Mouse (Mus musculus): ENCODE measurements at regions not wholly inside any gene's neighbourhood (a gene's known extent, or its start where the extent isn't known, plus 50 kb on each side); places are given as distances from the start of the nearest gene placed in this dataset.
A peak's percentile ranks its signal among the peaks of the same experiment; 100 is the strongest.

GRCm38 (mm10) chr6:66200136-66200790 is 247.9 kb downstream of the 4930544G11Rik start:
- H3K4me2 ChIP-seq (replicated peaks; ENCODE audit: low read depth, low read length) = no peak overlapping the region
- H3K27ac ChIP-seq (ENCODE audit: low read length) = peak overlapping the region; percentile 74; the same call in 1 of the 2 replicates
- no peak overlapping the region for H3K4me3 ChIP-seq (ENCODE audit: low read depth, low read length)
- H3K9me3 ChIP-seq (ENCODE audit: control insufficient read depth, low read depth, low read length) = no peaks in the 10 kb centered on the region
- H3K27me3 ChIP-seq (ENCODE audit: control insufficient read depth, insufficient read depth, low read length) = no peaks in the 10 kb centered on the region
- WGBS = 28% methylated on average over 6 of the region's 6 CpGs
- H3K4me1 ChIP-seq (ENCODE audit: control insufficient read depth, insufficient read depth, low read length) = 0 out of 2 replicates have a peak, but pooled peaks cover 4% of the 10 kb centered on the region
- H3K36me3 ChIP-seq (ENCODE audit: control insufficient read depth, insufficient read depth, low read length) = no peaks in the 10 kb centered on the region
- no peak overlapping the region for H3K9ac ChIP-seq (replicated peaks; ENCODE audit: low read depth, low read length)
- ATAC-seq (ENCODE audit: insufficient number of reproducible peaks, insufficient read depth, low FRiP score, low read depth) = peak; percentile 42; the same call in 1 of the 2 replicates

DNA sequence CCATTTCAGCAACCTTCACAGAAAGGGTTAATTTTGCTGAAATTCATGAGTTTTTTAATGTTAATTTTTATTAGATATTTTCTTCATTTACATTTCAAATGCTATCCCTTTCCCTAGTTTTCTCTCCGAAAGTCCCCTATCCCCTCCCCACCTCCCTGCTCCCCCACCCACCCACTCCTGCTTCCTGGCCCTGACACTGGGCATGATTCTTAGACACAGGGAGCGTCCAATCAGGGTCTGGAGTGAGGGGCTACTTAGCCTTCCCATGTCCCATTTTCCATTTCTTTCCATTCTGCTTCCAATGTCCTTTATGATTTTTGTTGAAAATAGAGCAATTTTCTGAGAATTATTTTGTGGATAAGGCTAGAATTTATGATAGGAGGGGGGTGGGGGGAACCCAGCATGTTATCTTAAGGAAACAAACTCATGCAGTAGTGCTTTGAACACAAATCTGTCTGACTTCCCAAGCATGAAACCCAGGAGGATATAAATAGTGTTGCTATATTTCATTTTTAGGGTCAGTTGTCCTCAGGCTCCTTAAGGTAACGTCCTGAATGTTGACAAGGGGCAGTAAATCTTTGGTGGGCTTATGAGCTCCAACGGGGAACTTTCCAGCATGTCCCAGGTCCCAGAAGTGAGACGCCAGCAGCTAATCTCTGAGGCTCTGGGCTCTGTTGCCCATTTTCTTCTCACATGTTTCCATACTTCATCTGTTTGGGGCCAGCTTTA is 254.0 kb downstream of the 4930544G11Rik start:
- 66% methylated on average over 5 of the region's 5 CpGs for WGBS
- H3K4me2 ChIP-seq (replicated peaks; ENCODE audit: low read depth, low read length) = no peak overlapping the region
- no peak for ATAC-seq (ENCODE audit: insufficient number of reproducible peaks, insufficient read depth, low FRiP score, low read depth)
- H3K9ac ChIP-seq (replicated peaks; ENCODE audit: low read depth, low read length) = no peak overlapping the region
- no peak overlapping the region for H3K4me3 ChIP-seq (ENCODE audit: low read depth, low read length)
- H3K9me3 ChIP-seq (ENCODE audit: control insufficient read depth, low read depth, low read length) = no peaks in the 10 kb centered on the region
- no peaks in the 10 kb centered on the region for H3K4me1 ChIP-seq (ENCODE audit: control insufficient read depth, insufficient read depth, low read length)
- no peak overlapping the region for H3K27ac ChIP-seq (ENCODE audit: low read length)
- H3K36me3 ChIP-seq (ENCODE audit: control insufficient read depth, insufficient read depth, low read length) = no peaks in the 10 kb centered on the region
- H3K27me3 ChIP-seq (ENCODE audit: control insufficient read depth, insufficient read depth, low read length) = no peaks in the 10 kb centered on the region

DNA sequence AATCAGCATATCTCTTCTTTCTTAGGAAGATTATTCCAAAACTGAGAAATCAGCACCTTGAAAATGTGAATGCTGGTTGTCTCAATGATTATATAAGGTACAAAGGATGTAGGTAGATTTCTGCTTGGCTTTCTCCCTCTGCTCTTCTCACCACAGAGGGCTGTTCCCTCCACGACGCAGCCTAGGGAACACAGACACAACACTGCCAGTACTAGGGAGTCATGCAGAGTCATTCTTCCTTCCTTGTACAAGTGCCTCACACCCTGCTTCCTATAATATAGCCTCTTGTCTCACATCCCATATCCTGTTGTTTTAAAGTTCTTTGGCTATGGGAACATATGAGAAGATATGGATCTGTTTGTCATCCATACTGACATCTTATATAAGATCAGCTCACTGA is 265.1 kb downstream of the 4930544G11Rik start:
- no peak overlapping the region for H3K27ac ChIP-seq (ENCODE audit: low read length)
- H3K4me1 ChIP-seq (ENCODE audit: control insufficient read depth, insufficient read depth, low read length) = no peaks in the 10 kb centered on the region
- no peak overlapping the region for H3K9ac ChIP-seq (replicated peaks; ENCODE audit: low read depth, low read length)
- no peaks in the 10 kb centered on the region for H3K27me3 ChIP-seq (ENCODE audit: control insufficient read depth, insufficient read depth, low read length)
- no peak for ATAC-seq (ENCODE audit: insufficient number of reproducible peaks, insufficient read depth, low FRiP score, low read depth)
- no peaks in the 10 kb centered on the region for H3K36me3 ChIP-seq (ENCODE audit: control insufficient read depth, insufficient read depth, low read length)
- H3K4me2 ChIP-seq (replicated peaks; ENCODE audit: low read depth, low read length) = no peak overlapping the region
- no peaks in the 10 kb centered on the region for H3K9me3 ChIP-seq (ENCODE audit: control insufficient read depth, low read depth, low read length)
- WGBS = 61% methylated on average over 2 of the region's 2 CpGs
- no peak overlapping the region for H3K4me3 ChIP-seq (ENCODE audit: low read depth, low read length)

DNA sequence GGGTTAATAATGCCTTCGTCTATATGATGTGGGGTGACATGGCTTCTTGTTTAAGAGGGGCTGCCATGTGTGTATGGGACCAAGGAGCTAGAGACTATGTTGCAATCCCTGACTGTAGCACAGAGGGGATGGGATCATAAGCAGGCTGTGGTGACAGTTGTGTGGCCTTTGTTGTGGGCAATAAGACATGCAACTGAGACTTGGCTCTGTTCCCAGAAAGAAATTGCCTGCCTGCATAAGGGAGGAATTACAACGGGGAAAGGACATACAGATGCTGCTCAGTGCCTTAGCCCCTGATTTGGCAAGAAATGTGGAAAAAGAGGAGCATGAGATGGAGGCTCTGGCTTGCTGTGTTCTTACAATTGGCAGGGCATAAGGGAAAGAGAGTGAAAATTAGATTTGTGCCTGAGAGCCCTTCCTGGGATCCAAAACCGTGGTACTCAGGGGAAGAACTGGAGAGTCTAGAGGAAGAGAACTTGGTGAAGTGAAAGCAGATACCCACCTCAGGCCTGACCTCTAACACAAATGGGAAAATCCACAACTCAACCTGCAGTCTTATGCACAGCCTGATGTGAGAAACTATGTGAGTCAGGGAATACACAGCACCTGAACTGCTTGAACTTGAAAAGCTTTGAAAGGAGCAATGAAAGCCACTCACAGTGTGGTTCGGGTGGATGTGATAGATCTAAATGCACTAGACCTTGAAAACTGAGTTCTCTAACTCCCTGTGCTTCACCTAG is 271.9 kb downstream of the 4930544G11Rik start:
- WGBS = 65% methylated on average over 4 of the region's 4 CpGs
- H3K9me3 ChIP-seq (ENCODE audit: control insufficient read depth, low read depth, low read length) = no peaks in the 10 kb centered on the region
- no peak for ATAC-seq (ENCODE audit: insufficient number of reproducible peaks, insufficient read depth, low FRiP score, low read depth)
- no peaks in the 10 kb centered on the region for H3K4me1 ChIP-seq (ENCODE audit: control insufficient read depth, insufficient read depth, low read length)
- H3K4me3 ChIP-seq (ENCODE audit: low read depth, low read length) = no peak overlapping the region
- no peak overlapping the region for H3K9ac ChIP-seq (replicated peaks; ENCODE audit: low read depth, low read length)
- no peak overlapping the region for H3K27ac ChIP-seq (ENCODE audit: low read length)
- no peaks in the 10 kb centered on the region for H3K36me3 ChIP-seq (ENCODE audit: control insufficient read depth, insufficient read depth, low read length)
- H3K4me2 ChIP-seq (replicated peaks; ENCODE audit: low read depth, low read length) = no peak overlapping the region
- no peaks in the 10 kb centered on the region for H3K27me3 ChIP-seq (ENCODE audit: control insufficient read depth, insufficient read depth, low read length)

- no peak for ATAC-seq (ENCODE audit: insufficient number of reproducible peaks, insufficient read depth, low FRiP score, low read depth)
- no peaks in the 10 kb centered on the region for H3K4me1 ChIP-seq (ENCODE audit: control insufficient read depth, insufficient read depth, low read length)
- no peak overlapping the region for H3K27ac ChIP-seq (ENCODE audit: low read length)
- no peaks in the 10 kb centered on the region for H3K36me3 ChIP-seq (ENCODE audit: control insufficient read depth, insufficient read depth, low read length)
- H3K27me3 ChIP-seq (ENCODE audit: control insufficient read depth, insufficient read depth, low read length) = no peaks in the 10 kb centered on the region
- 63% methylated on average over 2 of the region's 2 CpGs for WGBS
- no peaks in the 10 kb centered on the region for H3K9me3 ChIP-seq (ENCODE audit: control insufficient read depth, low read depth, low read length)
- H3K4me2 ChIP-seq (replicated peaks; ENCODE audit: low read depth, low read length) = no peak overlapping the region
- H3K4me3 ChIP-seq (ENCODE audit: low read depth, low read length) = no peak overlapping the region
- H3K9ac ChIP-seq (replicated peaks; ENCODE audit: low read depth, low read length) = no peak overlapping the region
Measured at GRCm38 (mm10) chr6:66236368-66236767, 284.0 kb downstream of the 4930544G11Rik start.

DNA sequence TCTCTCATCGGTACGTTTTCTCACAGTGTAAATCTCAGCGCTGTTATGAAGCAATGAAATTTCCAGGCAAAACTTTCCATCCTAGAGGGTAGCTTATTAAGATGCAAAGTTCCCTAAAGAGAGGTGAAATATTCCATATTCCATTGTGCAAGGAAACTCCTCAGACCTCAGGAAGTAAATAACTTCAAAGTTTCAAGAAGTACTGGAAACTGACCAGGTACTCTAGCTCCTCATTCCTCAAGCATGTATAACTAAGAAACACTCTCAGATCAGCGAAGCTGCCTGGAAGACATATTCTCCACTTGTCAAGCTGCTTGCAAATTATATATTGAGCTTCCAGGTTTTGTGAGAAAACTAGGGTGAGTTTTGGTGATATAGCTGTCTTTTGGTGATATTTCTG is 279.8 kb upstream of the Mad2l1 start:
- no peak overlapping the region for H3K27ac ChIP-seq (ENCODE audit: low read length)
- no peak overlapping the region for H3K4me3 ChIP-seq (ENCODE audit: low read depth, low read length)
- H3K27me3 ChIP-seq (ENCODE audit: control insufficient read depth, insufficient read depth, low read length) = no peaks in the 10 kb centered on the region
- no peaks in the 10 kb centered on the region for H3K36me3 ChIP-seq (ENCODE audit: control insufficient read depth, insufficient read depth, low read length)
- H3K9ac ChIP-seq (replicated peaks; ENCODE audit: low read depth, low read length) = no peak overlapping the region
- no peak for ATAC-seq (ENCODE audit: insufficient number of reproducible peaks, insufficient read depth, low FRiP score, low read depth)
- no peaks in the 10 kb centered on the region for H3K4me1 ChIP-seq (ENCODE audit: control insufficient read depth, insufficient read depth, low read length)
- H3K9me3 ChIP-seq (ENCODE audit: control insufficient read depth, low read depth, low read length) = no peaks in the 10 kb centered on the region
- no peak overlapping the region for H3K4me2 ChIP-seq (replicated peaks; ENCODE audit: low read depth, low read length)
- WGBS = 80% methylated on average over 4 of the region's 4 CpGs

DNA sequence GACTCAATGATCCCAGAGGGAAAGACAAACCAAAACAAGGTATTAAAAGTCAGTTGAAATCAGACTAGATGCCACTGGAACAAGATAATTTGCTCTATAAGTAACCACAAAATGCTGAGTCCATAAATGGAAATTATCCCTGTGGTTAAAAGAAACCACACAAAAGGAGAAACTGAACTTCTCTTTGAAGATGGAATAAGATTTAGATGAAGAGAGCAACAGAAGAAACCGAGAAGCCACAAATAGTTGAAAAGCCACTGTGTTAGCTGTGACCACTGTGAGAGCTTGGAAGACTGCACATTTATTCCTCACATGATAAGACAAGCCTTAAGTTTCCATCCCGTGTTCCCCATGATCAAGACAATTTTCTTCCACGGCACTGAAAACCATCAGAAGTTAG is 271.8 kb upstream of the Mad2l1 start:
- WGBS = 80% methylated on average over 3 of the region's 3 CpGs

GRCm38 (mm10) chr6:66263918-66264317 is 271.3 kb upstream of the Mad2l1 start:
- ATAC-seq (ENCODE audit: insufficient number of reproducible peaks, insufficient read depth, low FRiP score, low read depth) = no peak
- Histone ChIP-seq H3K27ac (ENCODE audit: low read length) (no peak overlapping the region), H3K9me3 (ENCODE audit: control insufficient read depth, low read depth, low read length) (no peaks in the 10 kb centered on the region), H3K4me3 (ENCODE audit: low read depth, low read length) (no peak overlapping the region), H3K4me2 (replicated peaks; ENCODE audit: low read depth, low read length) (no peak overlapping the region), H3K4me1 (ENCODE audit: control insufficient read depth, insufficient read depth, low read length) (no peaks in the 10 kb centered on the region), H3K36me3 (ENCODE audit: control insufficient read depth, insufficient read depth, low read length) (no peaks in the 10 kb centered on the region), H3K9ac (replicated peaks; ENCODE audit: low read depth, low read length) (no peak overlapping the region), H3K27me3 (ENCODE audit: control insufficient read depth, insufficient read depth, low read length) (no peaks in the 10 kb centered on the region)
- 74% methylated on average over 1 of the region's 1 CpGs for WGBS

More for the DNA sequence above, 271.8 kb upstream of the Mad2l1 start:
- no peak overlapping the region for H3K9ac ChIP-seq (replicated peaks; ENCODE audit: low read depth, low read length)
- H3K9me3 ChIP-seq (ENCODE audit: control insufficient read depth, low read depth, low read length) = no peaks in the 10 kb centered on the region
- no peak for ATAC-seq (ENCODE audit: insufficient number of reproducible peaks, insufficient read depth, low FRiP score, low read depth)
- no peaks in the 10 kb centered on the region for H3K4me1 ChIP-seq (ENCODE audit: control insufficient read depth, insufficient read depth, low read length)
- H3K27ac ChIP-seq (ENCODE audit: low read length) = no peak overlapping the region
- H3K27me3 ChIP-seq (ENCODE audit: control insufficient read depth, insufficient read depth, low read length) = no peaks in the 10 kb centered on the region
- H3K4me2 ChIP-seq (replicated peaks; ENCODE audit: low read depth, low read length) = no peak overlapping the region
- no peaks in the 10 kb centered on the region for H3K36me3 ChIP-seq (ENCODE audit: control insufficient read depth, insufficient read depth, low read length)
- no peak overlapping the region for H3K4me3 ChIP-seq (ENCODE audit: low read depth, low read length)

Data from stomach, embryonic 14.5 days (tissue).